Mouse (Mus musculus) C2C12 (cell line): ENCODE measurements at regions not wholly inside any gene's neighbourhood (a gene's known extent, or its start where the extent isn't known, plus 50 kb on each side); places are given as distances from the start of the nearest gene placed in this dataset.

Source experiments
- H3K27me3 ChIP-seq: one replicate; pipeline ENCODE4 v1.6.1; 2011; ENCODE audit not compliant: control insufficient read depth, insufficient read depth, insufficient read length
- H3K36me3 ChIP-seq: one replicate; pipeline ENCODE4 v1.6.1; 2011; ENCODE audit not compliant: control insufficient read depth, insufficient read depth
- H3K4me3 ChIP-seq: one replicate; pipeline ENCODE4 v1.5.1; 2011; ENCODE audit warnings: mild to moderate bottlenecking, control low read depth; ENCODE audit not compliant: poor library complexity, insufficient read depth, severe bottlenecking
- H3K79me2 ChIP-seq: one replicate; pipeline ENCODE4 v1.6.1; 2011; ENCODE audit not compliant: control insufficient read depth, insufficient read depth
- H3K79me3 ChIP-seq: one replicate; pipeline ENCODE4 v1.6.1; 2011; ENCODE audit warnings: low read depth, control low read depth
- H3ac ChIP-seq: one replicate; pipeline ENCODE3; 2011; ENCODE audit warnings: low read depth; ENCODE audit not compliant: control insufficient read depth, insufficient read length
- CEBPB ChIP-seq: IDR thresholded peaks from one replicate; pipeline ENCODE4 v1.6.1; 2011; ENCODE audit warnings: low read depth, mild to moderate bottlenecking, control low read depth, moderate library complexity
- CTCF ChIP-seq: IDR thresholded peaks from one replicate; pipeline ENCODE4 v1.5.1; 2011; ENCODE audit not compliant: control insufficient read depth, insufficient read depth, insufficient read length
- FOSL1 ChIP-seq: IDR thresholded peaks from one replicate; pipeline ENCODE4 v1.8.0; 2011; ENCODE audit warnings: mild to moderate bottlenecking, low read length; ENCODE audit not compliant: poor library complexity, insufficient read depth, severe bottlenecking
- MAX ChIP-seq: IDR thresholded peaks from one replicate; pipeline ENCODE4 v1.6.1; 2011; ENCODE audit warnings: mild to moderate bottlenecking, control low read depth
- MYOD1 ChIP-seq: IDR thresholded peaks from one replicate; pipeline ENCODE4 v1.6.1; 2011; ENCODE audit warnings: low read depth; ENCODE audit not compliant: control insufficient read depth, insufficient read length
- MYOG ChIP-seq: IDR thresholded peaks from one replicate; pipeline ENCODE4 v1.6.1; 2011; ENCODE audit not compliant: control insufficient read depth, insufficient read length; ENCODE audit errors: extremely low read depth
- USF1 ChIP-seq: IDR thresholded peaks from one replicate; pipeline ENCODE4 v1.6.1; 2011; ENCODE audit warnings: low read depth, mild to moderate bottlenecking, control low read depth, moderate library complexity

GRCm38 (mm10) chr3:58138726-58139585 is 275.6 kb upstream of the Tsc22d2 start:
- Histone ChIP-seq H3K27me3 (no peaks in the 10 kb centered on the region), H3K4me3 (no peak overlapping the region), H3ac (no peak overlapping the region), H3K79me3 (no peaks in the 10 kb centered on the region), H3K79me2 (no peaks in the 10 kb centered on the region), H3K36me3 (no peaks in the 10 kb centered on the region)
- no peak for TF ChIP-seq MYOD1
- TF ChIP-seq CTCF = peak; percentile 20
- TF ChIP-seq USF1 = no peak
- TF ChIP-seq MAX = no peak
- TF ChIP-seq CEBPB = no peak

GRCm38 (mm10) chr3:58146108-58146507 is 268.4 kb upstream of the Tsc22d2 start:
- H3K36me3 ChIP-seq = no peaks in the 10 kb centered on the region
- no peak overlapping the region for H3K4me3 ChIP-seq
- no peaks in the 10 kb centered on the region for H3K27me3 ChIP-seq
- H3K79me3 ChIP-seq = no peaks in the 10 kb centered on the region
- TF ChIP-seq MYOG = no peak
- no peaks in the 10 kb centered on the region for H3K79me2 ChIP-seq
- no peak overlapping the region for H3ac ChIP-seq

- no peak overlapping the region for H3K4me3 ChIP-seq
- H3K36me3 ChIP-seq = no peaks in the 10 kb centered on the region
- no peak for TF ChIP-seq CEBPB
- TF ChIP-seq MYOD1 = no peak
- no peak for TF ChIP-seq USF1
- TF ChIP-seq CTCF = no peak
- TF ChIP-seq FOSL1 = no peak
- no peak for TF ChIP-seq MYOG
- TF ChIP-seq MAX = no peak
- H3K27me3 ChIP-seq = no peaks in the 10 kb centered on the region
- no peaks in the 10 kb centered on the region for H3K79me3 ChIP-seq
- no peak overlapping the region for H3ac ChIP-seq
- no peaks in the 10 kb centered on the region for H3K79me2 ChIP-seq
Measured at GRCm38 (mm10) chr3:58146762-58147161, 267.8 kb upstream of the Tsc22d2 start.

- no peaks in the 10 kb centered on the region for H3K79me3 ChIP-seq
- no peak overlapping the region for H3K4me3 ChIP-seq
- H3ac ChIP-seq = no peak overlapping the region
- TF ChIP-seq CEBPB (no peak), MYOG (no peak), CTCF (no peak), MYOD1 (no peak), USF1 (no peak), FOSL1 (no peak), MAX (no peak)
- no peaks in the 10 kb centered on the region for H3K36me3 ChIP-seq
- H3K79me2 ChIP-seq = no peaks in the 10 kb centered on the region
- no peaks in the 10 kb centered on the region for H3K27me3 ChIP-seq
Measured at GRCm38 (mm10) chr3:58153141-58153540, 261.4 kb upstream of the Tsc22d2 start.

- Histone ChIP-seq H3ac (no peak overlapping the region), H3K4me3 (no peak overlapping the region), H3K79me2 (no peaks in the 10 kb centered on the region), H3K36me3 (no peaks in the 10 kb centered on the region), H3K79me3 (no peaks in the 10 kb centered on the region), H3K27me3 (no peaks in the 10 kb centered on the region)
- no peak for TF ChIP-seq MYOD1
- no peak for TF ChIP-seq FOSL1
- TF ChIP-seq USF1 = no peak
- TF ChIP-seq MAX = no peak
Measured at GRCm38 (mm10) chr3:58153874-58154756, 260.4 kb upstream of the Tsc22d2 start.

GRCm38 (mm10) chr3:58159384-58159783 is 255.1 kb upstream of the Tsc22d2 start:
- Histone ChIP-seq H3K79me3 (no peaks in the 10 kb centered on the region), H3K36me3 (no peaks in the 10 kb centered on the region), H3ac (no peak overlapping the region), H3K4me3 (no peak overlapping the region), H3K79me2 (no peaks in the 10 kb centered on the region), H3K27me3 (no peaks in the 10 kb centered on the region)
- TF ChIP-seq CTCF = peak; percentile 9
- TF ChIP-seq USF1 = no peak
